Mouse (Mus musculus) left cerebral cortex, postnatal 14 days (tissue): ENCODE data around the gene Crebl2. TPM values are rescaled to one million over a fixed set of nuclear protein-coding genes. Genes with fewer than 3 reads are reported as not detected.

Experiments used
- DNase-seq, 2 experiments: peaks; one replicate each; pipeline ENCODE4 v3.0.0; 2021 to 2022; ENCODE audit warnings: low spot score in 2 of 2, mixed read lengths in 1 of 2
- intact Hi-C: fragments of 180-260 bp; cut with DNase I; formaldehyde crosslinking; loops from one replicate; pipeline ENCODE4 v1.15.1; 2025
- long read RNA-seq, 2 experiments: library from polyadenylated mRNA; stranded (forward); transcript quantifications; one replicate each; pipeline ENCODE4 v2.0.0; 2021
- total RNA-seq, 2 experiments: library from RNA; stranded (reverse); gene quantifications; 2 replicates each; pipeline ENCODE4 v1.2.3; 2021

Crebl2 gene
- total RNA-seq: 10 to 100 TPM; 14.2 to 14.6 TPM
- long read RNA-seq, experiment 1, partial matches to known transcripts: 1 of 3 reads
- long read RNA-seq, experiment 1, other reads (novel, unspliced or antisense): 0 of 3 reads
- long read RNA-seq, experiment 2: 0 reads

GRCm38 (mm10) chr6:134829786-134830700 lies at the start of gene Crebl2:
Gene Crebl2, plus strand, starts transcription at chr6:134830154.
- intact Hi-C loops: no loop called here
- DNase-seq: peak; percentile 100

DNA sequence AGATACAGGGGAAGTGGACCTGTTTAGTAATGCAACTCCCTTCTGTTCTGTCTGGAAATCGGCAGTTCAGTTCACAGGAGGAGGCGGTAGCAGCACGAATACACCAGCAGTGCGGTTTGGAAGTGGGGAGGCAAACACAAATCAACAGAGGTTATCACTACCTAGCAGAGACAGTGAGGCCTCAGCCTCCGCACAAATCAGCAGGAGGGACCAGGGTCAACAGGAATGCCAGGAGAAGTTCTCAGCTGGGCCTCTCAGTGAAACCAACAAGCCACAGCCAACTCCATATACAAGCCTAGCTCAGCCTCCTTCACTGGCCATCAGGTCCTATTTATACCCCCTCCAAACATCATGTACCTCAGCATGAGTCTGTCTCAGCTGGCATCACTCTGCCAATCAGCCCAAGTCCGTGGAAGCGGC lies 48.5 kb upstream of the Crebl2 start:
- DNase-seq: no peak
- intact Hi-C loops: no loop called here

- no peak for DNase-seq
- intact Hi-C loops: no loop called here
These were observed 47.1 kb upstream of the Crebl2 start for GRCm38 (mm10) chr6:134782900-134783299.

DNA sequence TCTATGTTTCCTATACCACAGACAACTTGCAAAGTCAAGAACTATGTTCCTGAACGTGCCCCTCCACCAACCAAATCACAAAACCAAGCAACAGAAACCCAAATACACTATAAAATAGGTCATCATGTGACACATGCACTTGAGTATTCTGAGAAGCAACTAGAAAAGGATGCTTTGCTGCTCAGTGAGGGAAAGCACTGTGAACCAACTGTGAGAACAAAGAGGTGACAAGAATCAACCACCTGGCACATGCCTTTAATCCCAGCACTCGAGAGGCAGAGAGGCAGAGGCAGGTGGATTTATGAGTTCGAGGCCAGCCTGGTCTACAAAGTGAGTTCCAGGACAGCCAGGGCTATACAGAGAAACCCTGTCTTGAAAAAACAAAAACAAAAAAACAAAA lies 43.5 kb upstream of the Crebl2 start:
- intact Hi-C loops: no loop called here
- no peak for DNase-seq

DNA sequence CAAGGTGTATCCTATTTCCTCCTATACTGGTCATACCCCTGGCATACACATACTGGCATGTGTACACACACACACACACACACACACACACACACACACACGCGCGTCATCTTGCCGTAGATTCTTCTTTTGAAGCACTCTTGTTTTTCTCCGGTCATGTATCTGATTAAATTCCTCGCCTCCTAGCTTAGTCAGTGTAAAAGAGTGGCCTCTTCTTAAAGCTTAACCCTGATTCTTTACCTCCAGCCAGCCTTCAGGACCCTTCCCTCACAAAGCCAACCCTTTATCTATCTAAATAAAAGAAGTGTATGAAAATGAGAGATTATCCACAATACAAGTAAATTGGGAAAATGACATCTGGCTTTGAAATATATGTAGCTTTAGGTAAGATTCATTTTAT lies 40.9 kb upstream of the Crebl2 start:
- no peak for DNase-seq
- intact Hi-C loops: no loop called here

DNA sequence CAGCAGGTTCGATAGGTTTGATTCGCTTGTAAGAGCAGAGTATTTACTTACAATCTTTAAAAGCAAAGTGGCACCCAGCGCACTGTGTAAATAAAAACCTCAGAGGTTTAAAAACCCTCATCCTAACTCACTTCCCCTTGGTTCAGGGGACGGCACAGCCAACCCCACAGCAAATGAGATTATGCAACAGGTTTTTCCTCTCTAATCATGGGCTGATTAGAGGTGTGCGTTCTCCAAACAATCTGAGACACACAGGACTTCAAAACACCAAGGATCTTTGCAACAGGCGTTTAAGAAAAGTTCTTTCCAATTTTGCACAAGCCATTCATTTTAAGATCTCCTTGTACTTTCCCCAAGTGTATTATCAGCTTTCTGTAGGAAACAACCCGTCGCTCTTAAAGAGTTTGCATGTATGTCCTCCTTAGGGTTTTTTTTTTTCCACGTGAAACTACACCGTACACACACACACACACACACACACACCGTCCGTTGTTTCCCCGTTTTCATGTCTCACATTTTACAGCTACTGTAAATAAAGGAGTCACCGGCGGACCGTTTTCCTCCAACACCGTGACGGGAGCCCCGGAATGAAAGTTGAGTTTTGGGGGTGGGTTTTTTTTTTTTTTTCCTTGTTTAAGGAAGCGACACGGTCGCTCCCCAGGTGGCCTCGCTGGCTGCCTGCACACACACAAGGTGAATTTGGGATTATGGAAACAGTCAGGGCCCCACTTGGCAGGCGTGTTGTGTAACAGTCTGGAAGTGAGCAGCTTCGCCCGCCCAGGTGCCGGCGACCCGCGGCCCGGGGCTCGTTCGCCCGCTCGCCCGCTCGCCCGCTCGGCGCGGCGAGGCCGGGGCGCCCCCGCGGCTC lies 38.5 kb upstream of the Crebl2 start:
- intact Hi-C loops: loop anchor here (5.0 kb wide), 1 partner anchor 134 kb away; no protein-coding TSS in a partner anchor
- no peak for DNase-seq

GRCm38 (mm10) chr6:134792141-134793045 lies 37.6 kb upstream of the Crebl2 start, which contains the start of gene Dusp16:
Gene Dusp16, minus strand, starts transcription at chr6:134792625.
- peak; percentile 76 to 92 for DNase-seq
- intact Hi-C loops: loop anchor here (5.0 kb wide), 1 partner anchor 135 kb away; no protein-coding TSS in a partner anchor

DNA sequence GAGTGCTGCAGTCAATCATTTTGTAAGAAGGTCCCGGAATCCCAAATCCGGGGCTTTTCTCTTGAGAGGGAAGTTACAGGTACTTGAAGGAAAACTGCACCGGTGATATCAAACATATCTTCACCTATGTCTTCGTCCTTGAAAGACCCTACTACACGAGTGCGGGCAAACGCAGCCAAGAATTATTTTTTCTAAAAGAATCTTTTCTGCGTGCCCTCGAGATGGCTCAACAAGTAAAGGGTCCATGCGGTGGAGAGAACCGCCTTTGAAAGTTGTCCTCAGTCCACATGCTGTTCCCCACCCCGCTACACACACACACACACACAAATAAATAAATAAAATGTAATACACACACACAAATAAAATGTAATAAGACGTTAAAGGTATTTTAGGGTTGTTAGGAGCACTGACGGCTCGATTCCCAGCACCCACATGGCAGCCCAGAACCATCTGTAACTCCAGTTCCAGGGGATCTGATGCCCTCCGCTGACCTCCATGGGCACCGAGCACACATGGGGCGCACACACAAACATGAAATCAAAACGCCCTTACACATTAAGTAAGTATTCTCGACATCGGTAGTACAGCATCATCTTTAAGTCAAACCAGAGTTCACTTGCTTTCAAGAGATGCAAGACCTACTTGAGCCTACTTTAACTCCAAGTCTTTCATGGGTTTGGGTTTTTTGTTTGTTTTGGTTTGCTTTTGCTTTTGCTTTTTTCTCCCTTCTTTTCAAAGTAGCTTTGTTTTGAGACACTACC lies 36.7 kb upstream of the Crebl2 start:
- no peak for DNase-seq
- intact Hi-C loops: loop anchor here (5.0 kb wide), 1 partner anchor 136 kb away; no protein-coding TSS in a partner anchor

GRCm38 (mm10) chr6:134793911-134794520 lies 35.9 kb upstream of the Crebl2 start:
- peak; percentile 65 to 81 for DNase-seq
- intact Hi-C loops: loop anchor here (5.0 kb wide), 1 partner anchor 137 kb away; no protein-coding TSS in a partner anchor

GRCm38 (mm10) chr6:134796297-134796696 lies 33.7 kb upstream of the Crebl2 start:
- DNase-seq: no peak
- intact Hi-C loops: no loop called here

GRCm38 (mm10) chr6:134801483-134801882 lies 28.5 kb upstream of the Crebl2 start:
- intact Hi-C loops: no loop called here
- no peak for DNase-seq

DNA sequence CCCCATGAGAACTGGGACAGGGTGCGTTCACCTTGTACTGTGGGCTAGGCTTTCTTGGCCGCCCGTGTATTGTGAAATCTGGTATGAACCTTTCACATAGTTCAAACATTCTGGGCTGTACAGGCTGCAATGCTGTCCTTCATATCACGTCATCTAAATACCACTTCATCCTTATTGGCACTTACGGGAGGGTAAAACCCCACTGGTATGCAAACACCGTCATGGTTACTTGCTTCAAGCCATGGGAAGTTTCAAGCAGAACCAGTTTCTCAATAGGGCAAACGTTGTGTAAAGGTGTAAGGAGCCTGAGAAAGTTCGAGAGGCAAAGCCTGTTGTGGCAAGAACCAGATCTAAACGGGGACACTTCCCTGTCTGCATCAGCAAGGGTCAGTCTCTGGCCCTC lies 27.3 kb upstream of the Crebl2 start:
- DNase-seq: no peak
- intact Hi-C loops: no loop called here

- DNase-seq: no peak
- intact Hi-C loops: no loop called here
These were observed 25.1 kb upstream of the Crebl2 start for GRCm38 (mm10) chr6:134804736-134805277.

GRCm38 (mm10) chr6:134806130-134806529 lies 23.8 kb upstream of the Crebl2 start:
- intact Hi-C loops: no loop called here

GRCm38 (mm10) chr6:134807091-134807490 lies 22.9 kb upstream of the Crebl2 start:
- no peak for DNase-seq
- intact Hi-C loops: no loop called here

More at GRCm38 (mm10) chr6:134806130-134806529, 23.8 kb upstream of the Crebl2 start:
- no peak for DNase-seq

GRCm38 (mm10) chr6:134807794-134808193 lies 22.2 kb upstream of the Crebl2 start:
- DNase-seq: no peak
- intact Hi-C loops: no loop called here

DNA sequence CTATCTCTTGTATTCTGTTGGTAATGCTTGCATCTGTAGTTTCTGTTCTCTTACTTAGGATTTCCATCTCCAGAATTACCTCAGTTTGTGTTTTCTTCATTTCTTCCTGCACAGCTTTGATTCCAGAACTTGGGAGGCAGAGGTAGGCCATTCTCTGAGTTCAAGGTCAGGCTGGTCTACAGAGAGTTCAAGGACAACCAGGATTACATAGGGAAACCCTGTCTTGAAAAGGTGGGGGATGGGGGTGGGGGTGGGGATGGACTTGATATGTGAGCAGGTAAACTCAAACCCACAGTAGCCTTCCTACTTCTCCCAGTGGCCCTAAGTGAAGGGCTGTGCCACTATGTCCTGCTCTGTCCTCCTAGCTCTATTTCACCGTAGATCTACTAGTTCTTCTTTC lies 16.9 kb upstream of the Crebl2 start:
- intact Hi-C loops: no loop called here

More for the DNA sequence above, 16.9 kb upstream of the Crebl2 start:
- no peak for DNase-seq
